Mouse (Mus musculus) retina, postnatal 7 days (tissue): Measurements from ENCODE around the gene Ppp1r14d.

ENCODE experiments used
- DNase-seq: peaks from one replicate; pipeline ENCODE4 v3.0.0-alpha.2; 2012; ENCODE audit warnings: low read depth, low spot score

The Ppp1r14d gene

DNA sequence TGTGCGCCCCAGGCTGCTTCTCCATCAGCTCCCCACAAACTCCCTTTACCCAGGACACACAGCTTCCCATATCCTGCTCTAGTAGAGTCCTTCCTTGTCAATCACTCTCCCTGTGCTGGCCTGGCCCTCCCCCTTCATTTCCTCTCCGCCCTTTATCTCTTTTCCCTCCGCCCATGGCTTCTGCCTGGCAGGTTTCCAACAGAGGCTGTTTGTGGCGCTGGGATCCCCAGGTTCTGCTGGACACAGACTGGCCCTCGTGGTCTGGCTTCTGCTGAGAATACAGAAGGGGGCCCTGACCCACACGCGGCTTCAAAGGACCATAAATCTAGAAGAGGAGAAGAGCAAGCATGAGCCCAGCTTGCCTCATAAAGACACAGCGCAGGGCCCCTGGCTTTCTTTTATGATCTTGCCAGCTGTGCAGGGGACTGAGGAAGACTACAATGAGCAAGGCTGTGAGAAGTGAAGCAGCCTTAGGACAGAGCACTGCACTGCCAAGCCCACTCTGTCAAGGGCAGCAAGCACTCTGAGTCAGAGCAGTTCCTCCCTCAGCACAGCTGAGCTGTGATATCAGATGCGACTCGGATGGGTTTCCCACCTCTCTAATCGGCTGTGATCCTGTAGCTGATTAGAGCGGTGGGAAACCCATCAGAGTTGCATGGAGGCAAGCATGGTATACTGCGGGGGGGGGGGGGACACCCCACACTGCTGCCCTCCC is 56.7 kb downstream of the Ppp1r14d start:
- DNase-seq: peak; percentile 54

- DNase-seq: no peak
These were observed 57.3 kb downstream of the Ppp1r14d start for GRCm38 (mm10) chr2:119172446-119172845.

DNA sequence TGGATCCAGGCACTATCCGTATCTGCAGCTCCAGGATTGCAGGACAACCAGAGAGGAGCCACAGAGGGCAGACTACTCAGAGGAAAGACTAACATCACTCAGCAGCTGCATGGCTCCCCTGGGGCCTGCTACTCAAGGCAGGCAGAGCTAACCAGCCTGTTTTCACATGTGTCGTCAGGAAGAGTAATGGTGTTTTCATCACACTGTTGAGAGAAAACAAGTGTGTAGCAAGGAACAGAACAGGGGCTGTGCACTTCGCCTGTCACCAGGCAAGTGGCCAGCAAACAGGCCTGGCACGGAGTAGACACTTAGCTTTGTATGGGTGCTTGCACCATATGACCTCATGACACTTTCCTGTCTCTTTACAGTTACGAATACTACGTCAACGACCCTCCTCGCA is 58.1 kb downstream of the Ppp1r14d start:
- DNase-seq: no peak

GRCm38 (mm10) chr2:119170282-119170681 is 59.4 kb downstream of the Ppp1r14d start:
- DNase-seq: no peak
